10 mouse cellular contexts compared by ENCODE assay signal in the genomic region with DNA sequence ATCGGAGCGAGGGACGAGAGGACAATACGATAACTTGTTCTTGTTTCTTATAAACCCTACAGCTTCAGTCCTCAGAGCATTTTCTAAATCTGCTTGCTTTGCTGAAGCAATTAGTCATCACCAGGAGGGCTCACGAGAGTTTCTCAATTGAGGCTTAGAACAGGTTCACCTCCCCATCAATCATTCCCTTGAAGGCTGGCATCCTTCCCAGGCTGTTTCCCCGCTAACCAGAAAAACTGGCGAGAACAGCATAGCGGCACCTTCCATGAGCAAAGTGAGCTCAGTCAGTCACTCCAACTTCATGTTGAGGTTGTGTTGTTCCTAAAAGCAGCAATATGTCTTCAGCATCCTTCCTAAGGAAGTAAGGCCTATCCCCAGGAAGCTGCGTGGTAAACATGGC.
DNase-seq lines count a peak whose midpoint lies in the region; ATAC-seq lines count a peak whose summit lies in the region.
"Had no signal": no experiment of that assay in that cellular context is flagged by ENCODE, and none has a peak within 500 bp of the region (broad histone marks: within the 10 kb centered on the region; RNA-seq: fewer than 3 reads in every experiment).

No protein-coding gene starts in this region.

- H3K27ac ChIP-seq in midbrain, embryonic 10.5 days (replicated peaks) = 0 out of 2 replicates have a peak overlapping the region, but pooled peaks have one; percentile 23
- no peak overlapping the region for H3K27ac ChIP-seq in midbrain, embryonic 15.5 days

- H3K4me3 ChIP-seq in midbrain, embryonic 10.5 days = no peak overlapping the region
- no peak overlapping the region for H3K4me3 ChIP-seq in midbrain, embryonic 15.5 days
- H3K4me3 ChIP-seq: erythroblast, embryonic 14.5 days had no signal

- ATAC-seq in midbrain, embryonic 15.5 days (replicated peaks) = no peak
- ATAC-seq in granulocyte monocyte progenitor cell, adult 5-6 weeks (replicated peaks; ENCODE audit: poor library complexity, severe bottlenecking) = peak; percentile 14; the same call in 1 of the 2 replicates

- H3K27me3 ChIP-seq in midbrain, embryonic 10.5 days (ENCODE audit: low read depth, poor library complexity, severe bottlenecking) = no peaks in the 10 kb centered on the region
- no peaks in the 10 kb centered on the region for H3K27me3 ChIP-seq in midbrain, embryonic 15.5 days (replicated peaks)

- H3K4me1 ChIP-seq in midbrain, embryonic 10.5 days = no peaks in the 10 kb centered on the region
- no peaks in the 10 kb centered on the region for H3K4me1 ChIP-seq in midbrain, embryonic 15.5 days

- DNase-seq in embryo, embryonic 11 days = peak; percentile 20
- no peak for DNase-seq in embryo, embryonic 9.5 days (ENCODE audit: extremely low spot score)
- no peak for DNase-seq in midbrain, embryonic 10.5 days (ENCODE audit: low spot score)
- DNase-seq in telencephalon, adult 2 months (ENCODE audit: low read depth, low spot score) = peak; percentile 23
- DNase-seq in heart, adult 18-20 months = no peak
- no peak for DNase-seq in testis, postnatal 14 days (ENCODE audit: low spot score)
- DNase-seq: thymus, adult 2 months had no signal

- no peaks in the 10 kb centered on the region for H3K9me3 ChIP-seq in midbrain, embryonic 10.5 days (replicated peaks)
- no peaks in the 10 kb centered on the region for H3K9me3 ChIP-seq in midbrain, embryonic 15.5 days

- H3K9ac ChIP-seq in midbrain, embryonic 15.5 days = no peak overlapping the region

- H3K4me2 ChIP-seq in midbrain, embryonic 15.5 days = no peak overlapping the region

- 91% methylated on average over 9 of the region's 9 CpGs for WGBS in midbrain, embryonic 10.5 days
- 77% methylated on average over 9 of the region's 9 CpGs for WGBS in midbrain, embryonic 15.5 days

- no peaks in the 10 kb centered on the region for H3K36me3 ChIP-seq in midbrain, embryonic 10.5 days
- H3K36me3 ChIP-seq in midbrain, embryonic 15.5 days (replicated peaks) = no peaks in the 10 kb centered on the region

Comparison
In these comparisons a context has a peak if more than half of its experiments do, and no peak if none do; other contexts are left out.
1. DNase-seq: peak in embryo, embryonic 11 days (single experiment) and telencephalon, adult 2 months (single experiment); none in embryo, embryonic 9.5 days (single experiment), midbrain, embryonic 10.5 days (single experiment), heart, adult 18-20 months (0 of 2) and testis, postnatal 14 days (single experiment).